Mouse (Mus musculus) cortical plate, adult 2 months (tissue): ENCODE results near the gene Cxcl16.

Source experiments
- CTCF ChIP-seq: fragments of 200-500 bp; IDR thresholded peaks from 2 replicates; pipeline ENCODE4 v1.5.1; 2011; ENCODE audit warnings: mild to moderate bottlenecking, control low read depth, low read length; ENCODE audit not compliant: insufficient read depth; ENCODE audit errors: extremely low read depth
- POLR2A ChIP-seq: fragments of 200-500 bp; IDR thresholded peaks from 2 replicates; pipeline ENCODE4 v1.6.1; 2011; ENCODE audit warnings: mild to moderate bottlenecking, low read length, control low read depth; ENCODE audit not compliant: insufficient read depth; ENCODE audit errors: extremely low read depth

DNA sequence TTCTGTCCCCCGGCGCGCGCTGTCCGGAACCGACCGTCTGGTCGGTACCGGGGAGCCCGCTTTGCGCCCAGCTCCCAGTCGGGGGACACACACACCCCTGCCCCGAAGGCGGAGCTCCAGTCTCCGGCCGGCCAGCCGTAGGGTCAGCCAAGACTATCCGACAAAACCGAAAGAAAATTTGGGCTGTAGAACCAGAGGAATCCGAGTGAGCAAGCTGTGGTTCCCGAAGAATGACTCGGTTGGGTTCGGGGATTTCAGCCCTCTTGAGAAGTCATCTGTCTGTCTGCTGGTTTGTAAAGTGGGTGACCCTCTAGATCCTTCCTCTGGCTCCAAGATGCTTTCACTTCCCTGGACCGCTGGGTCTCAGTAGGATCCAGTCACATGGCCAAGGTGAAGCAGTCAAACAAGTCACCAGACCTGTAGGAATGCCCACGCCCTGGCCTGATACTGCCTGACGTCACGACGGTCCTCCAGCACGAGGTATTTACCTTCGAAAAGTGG is at the start of gene Cxcl16:
- TF ChIP-seq CTCF (no peak), POLR2A (no peak)
